Mouse (Mus musculus) retina, postnatal 7 days (tissue): ENCODE results near the gene Ipo9.

Experiments
- DNase-seq: peaks from one replicate; pipeline ENCODE4 v3.0.0-alpha.2; 2012; ENCODE audit warnings: low read depth, low spot score

Ipo9 gene

GRCm38 (mm10) chr1:135429901-135430668 is at the start of gene Ipo9:
Gene Ipo9 (minus strand): TSS chr1:135430499.
- peak; percentile 89 for DNase-seq

GRCm38 (mm10) chr1:135475571-135475895 is 45.2 kb upstream of the Ipo9 start:
- no peak for DNase-seq

- DNase-seq = no peak
Measured at GRCm38 (mm10) chr1:135474861-135475570, 44.7 kb upstream of the Ipo9 start.

GRCm38 (mm10) chr1:135472536-135472935 is 42.2 kb upstream of the Ipo9 start:
- DNase-seq = no peak

GRCm38 (mm10) chr1:135471742-135472141 is 41.4 kb upstream of the Ipo9 start:
- DNase-seq = no peak

- no peak for DNase-seq
Measured at GRCm38 (mm10) chr1:135470546-135470945, 40.2 kb upstream of the Ipo9 start.

GRCm38 (mm10) chr1:135467462-135467861 is 37.2 kb upstream of the Ipo9 start:
- no peak for DNase-seq

GRCm38 (mm10) chr1:135466935-135467334 is 36.6 kb upstream of the Ipo9 start:
- DNase-seq = no peak

- no peak for DNase-seq
Measured at GRCm38 (mm10) chr1:135465734-135466133, 35.4 kb upstream of the Ipo9 start.

- DNase-seq = no peak
Measured at GRCm38 (mm10) chr1:135462736-135463135, 32.4 kb upstream of the Ipo9 start.

GRCm38 (mm10) chr1:135462304-135462703 is 32.0 kb upstream of the Ipo9 start:
- DNase-seq = no peak

- peak; percentile 59 for DNase-seq
Measured at GRCm38 (mm10) chr1:135461097-135461730, 30.9 kb upstream of the Ipo9 start.

GRCm38 (mm10) chr1:135460521-135460920 is 30.2 kb upstream of the Ipo9 start:
- no peak for DNase-seq

GRCm38 (mm10) chr1:135457860-135458259 is 27.6 kb upstream of the Ipo9 start:
- no peak for DNase-seq

- DNase-seq = peak; percentile 35
Measured at GRCm38 (mm10) chr1:135452259-135452658, 22.0 kb upstream of the Ipo9 start.

- no peak for DNase-seq
Measured at GRCm38 (mm10) chr1:135451419-135451818, 21.1 kb upstream of the Ipo9 start.

- DNase-seq = no peak
Measured at GRCm38 (mm10) chr1:135449876-135450275, 19.6 kb upstream of the Ipo9 start.

- no peak for DNase-seq
Measured at GRCm38 (mm10) chr1:135448940-135449339, 18.6 kb upstream of the Ipo9 start.

GRCm38 (mm10) chr1:135443506-135443905 is 13.2 kb upstream of the Ipo9 start:
- no peak for DNase-seq

- no peak for DNase-seq
Measured at GRCm38 (mm10) chr1:135441861-135442260, 11.6 kb upstream of the Ipo9 start.

GRCm38 (mm10) chr1:135440986-135441385 is 10.7 kb upstream of the Ipo9 start:
- no peak for DNase-seq

GRCm38 (mm10) chr1:135438801-135439200 is 8.5 kb upstream of the Ipo9 start:
- DNase-seq = no peak

- no peak for DNase-seq
Measured at GRCm38 (mm10) chr1:135435823-135436222, 5.5 kb upstream of the Ipo9 start.
